Mouse (Mus musculus): ENCODE data around the gene Tstd1. TPM values are rescaled to one million over a fixed set of nuclear protein-coding genes. Genes with fewer than 3 reads are reported as not detected.

The Tstd1 gene
- polyA plus RNA-seq, 1 experiment from 2014 or later: 5.7 TPM

- under 1% methylated on average over 36 of the region's 36 CpGs for WGBS
- no peaks in the 10 kb centered on the region for H3K27me3 ChIP-seq (ENCODE audit: control insufficient read depth, insufficient read depth, low read length)
- no peaks in the 10 kb centered on the region for H3K9me3 ChIP-seq (ENCODE audit: control insufficient read depth, low read length)
- ATAC-seq (ENCODE audit: low FRiP score, low TSS enrichment): peak; percentile 97
- H3K4me2 ChIP-seq (ENCODE audit: low read length): peak within 1 kb of the TSS; percentile 52
- H3K36me3 ChIP-seq (ENCODE audit: control insufficient read depth, insufficient read depth, low read length): peaks cover 15% of the 10 kb centered on the region
- H3K9ac ChIP-seq (replicated peaks; ENCODE audit: low read length): peak within 1 kb of the TSS; percentile 98
- H3K27ac ChIP-seq (replicated peaks; ENCODE audit: low read depth, low read length): peak within 1 kb of the TSS; percentile 95
- peaks cover 16% of the 10 kb centered on the region for H3K4me1 ChIP-seq (ENCODE audit: control insufficient read depth, insufficient read depth, low read length)
- H3K4me3 ChIP-seq (replicated peaks; ENCODE audit: low read depth, low read length): peak within 1 kb of the TSS; percentile 99
- DNase-seq: peak; percentile 98
Measured at GRCm38 (mm10) chr1:171410947-171411484, 7.7 kb upstream of the Tstd1 start, which contains the start of gene Usf1. Gene Usf1 (plus strand): TSS chr1:171411313.

- Histone ChIP-seq H3K9ac (replicated peaks; ENCODE audit: low read length) (peak overlapping the region; percentile 98), H3K27ac (replicated peaks; ENCODE audit: low read depth, low read length) (peak overlapping the region; percentile 95), H3K4me1 (ENCODE audit: control insufficient read depth, insufficient read depth, low read length) (peaks cover 16% of the 10 kb centered on the region), H3K36me3 (ENCODE audit: control insufficient read depth, insufficient read depth, low read length) (peaks cover 20% of the 10 kb centered on the region), H3K4me2 (ENCODE audit: low read length) (peak overlapping the region; percentile 52), H3K27me3 (ENCODE audit: control insufficient read depth, insufficient read depth, low read length) (no peaks in the 10 kb centered on the region), H3K4me3 (replicated peaks; ENCODE audit: low read depth, low read length) (peak overlapping the region; percentile 99), H3K9me3 (ENCODE audit: control insufficient read depth, low read length) (no peaks in the 10 kb centered on the region)
- under 1% methylated on average over 38 of the region's 39 CpGs for WGBS
- ATAC-seq (ENCODE audit: low FRiP score, low TSS enrichment): peak; percentile 78
- DNase-seq: no peak
Measured at GRCm38 (mm10) chr1:171411492-171411941, 7.2 kb upstream of the Tstd1 start.

- Histone ChIP-seq H3K4me3 (replicated peaks; ENCODE audit: low read depth, low read length) (peak overlapping the region; percentile 99), H3K9me3 (ENCODE audit: control insufficient read depth, low read length) (no peaks in the 10 kb centered on the region), H3K27me3 (ENCODE audit: control insufficient read depth, insufficient read depth, low read length) (no peaks in the 10 kb centered on the region), H3K4me1 (ENCODE audit: control insufficient read depth, insufficient read depth, low read length) (peaks cover 16% of the 10 kb centered on the region), H3K9ac (replicated peaks; ENCODE audit: low read length) (peak overlapping the region; percentile 98), H3K27ac (replicated peaks; ENCODE audit: low read depth, low read length) (peak overlapping the region; percentile 95), H3K36me3 (ENCODE audit: control insufficient read depth, insufficient read depth, low read length) (peaks cover 25% of the 10 kb centered on the region), H3K4me2 (ENCODE audit: low read length) (peak overlapping the region; percentile 52)
- ATAC-seq (ENCODE audit: low FRiP score, low TSS enrichment): peak; percentile 51; the same call in 1 of the 2 replicates
- under 1% methylated on average over 20 of the region's 20 CpGs for WGBS
- DNase-seq: peak; percentile 81
Measured at GRCm38 (mm10) chr1:171412001-171412441, 6.7 kb upstream of the Tstd1 start.

- H3K27ac ChIP-seq (replicated peaks; ENCODE audit: low read depth, low read length): peak overlapping the region; percentile 95
- 27% methylated on average over 3 of the region's 3 CpGs for WGBS
- H3K27me3 ChIP-seq (ENCODE audit: control insufficient read depth, insufficient read depth, low read length): no peaks in the 10 kb centered on the region
- peak overlapping the region; percentile 98 for H3K9ac ChIP-seq (replicated peaks; ENCODE audit: low read length)
- H3K4me1 ChIP-seq (ENCODE audit: control insufficient read depth, insufficient read depth, low read length): peaks cover 16% of the 10 kb centered on the region
- H3K36me3 ChIP-seq (ENCODE audit: control insufficient read depth, insufficient read depth, low read length): peaks cover 30% of the 10 kb centered on the region
- ATAC-seq (ENCODE audit: low FRiP score, low TSS enrichment) (no peak), DNase-seq (peak; percentile 82)
- peak overlapping the region; percentile 52 for H3K4me2 ChIP-seq (ENCODE audit: low read length)
- peak overlapping the region; percentile 99 for H3K4me3 ChIP-seq (replicated peaks; ENCODE audit: low read depth, low read length)
- H3K9me3 ChIP-seq (ENCODE audit: control insufficient read depth, low read length): no peaks in the 10 kb centered on the region
Measured at GRCm38 (mm10) chr1:171412446-171412845, 6.2 kb upstream of the Tstd1 start.

GRCm38 (mm10) chr1:171413608-171414007 is 5.1 kb upstream of the Tstd1 start:
- peak overlapping the region; percentile 52 for H3K4me2 ChIP-seq (ENCODE audit: low read length)
- DNase-seq (no peak), ATAC-seq (ENCODE audit: low FRiP score, low TSS enrichment) (no peak)
- H3K27ac ChIP-seq (replicated peaks; ENCODE audit: low read depth, low read length): no peak overlapping the region
- H3K9ac ChIP-seq (replicated peaks; ENCODE audit: low read length): no peak overlapping the region
- no peaks in the 10 kb centered on the region for H3K9me3 ChIP-seq (ENCODE audit: control insufficient read depth, low read length)
- no peaks in the 10 kb centered on the region for H3K27me3 ChIP-seq (ENCODE audit: control insufficient read depth, insufficient read depth, low read length)
- peaks cover 16% of the 10 kb centered on the region for H3K4me1 ChIP-seq (ENCODE audit: control insufficient read depth, insufficient read depth, low read length)
- 71% methylated on average over 8 of the region's 8 CpGs for WGBS
- H3K4me3 ChIP-seq (replicated peaks; ENCODE audit: low read depth, low read length): no peak overlapping the region
- H3K36me3 ChIP-seq (ENCODE audit: control insufficient read depth, insufficient read depth, low read length): peaks cover 41% of the 10 kb centered on the region

GRCm38 (mm10) chr1:171419291-171419882 is 715 bp downstream of the Tstd1 start:
- no peak overlapping the region for H3K4me2 ChIP-seq (ENCODE audit: low read length)
- no peaks in the 10 kb centered on the region for H3K27me3 ChIP-seq (ENCODE audit: control insufficient read depth, insufficient read depth, low read length)
- peak overlapping the region; percentile 42; the same call in 1 of the 2 replicates for H3K27ac ChIP-seq (replicated peaks; ENCODE audit: low read depth, low read length)
- peak; percentile 65; the same call in 1 of the 2 replicates for ATAC-seq (ENCODE audit: low FRiP score, low TSS enrichment)
- peaks cover 67% of the 10 kb centered on the region for H3K36me3 ChIP-seq (ENCODE audit: control insufficient read depth, insufficient read depth, low read length)
- 31% methylated on average over 12 of the region's 12 CpGs for WGBS
- peak; percentile 61 for DNase-seq
- no peak overlapping the region for H3K9ac ChIP-seq (replicated peaks; ENCODE audit: low read length)
- H3K9me3 ChIP-seq (ENCODE audit: control insufficient read depth, low read length): no peaks in the 10 kb centered on the region
- no peak overlapping the region for H3K4me3 ChIP-seq (replicated peaks; ENCODE audit: low read depth, low read length)
- H3K4me1 ChIP-seq (ENCODE audit: control insufficient read depth, insufficient read depth, low read length): no peaks in the 10 kb centered on the region

- Histone ChIP-seq H3K36me3 (ENCODE audit: control insufficient read depth, insufficient read depth, low read length) (peaks cover 65% of the 10 kb centered on the region), H3K9ac (replicated peaks; ENCODE audit: low read length) (no peak overlapping the region), H3K9me3 (ENCODE audit: control insufficient read depth, low read length) (no peaks in the 10 kb centered on the region), H3K27ac (replicated peaks; ENCODE audit: low read depth, low read length) (peak overlapping the region; percentile 42; the same call in 1 of the 2 replicates), H3K4me3 (replicated peaks; ENCODE audit: low read depth, low read length) (no peak overlapping the region), H3K4me2 (ENCODE audit: low read length) (no peak overlapping the region), H3K4me1 (ENCODE audit: control insufficient read depth, insufficient read depth, low read length) (no peaks in the 10 kb centered on the region), H3K27me3 (ENCODE audit: control insufficient read depth, insufficient read depth, low read length) (no peaks in the 10 kb centered on the region)
- DNase-seq (no peak), ATAC-seq (ENCODE audit: low FRiP score, low TSS enrichment) (peak; percentile 38)
- WGBS: 58% methylated on average over 5 of the region's 5 CpGs
Measured at GRCm38 (mm10) chr1:171419905-171420304, 1.2 kb downstream of the Tstd1 start.

GRCm38 (mm10) chr1:171422504-171423095 is 3.9 kb downstream of the Tstd1 start:
- no peaks in the 10 kb centered on the region for H3K4me1 ChIP-seq (ENCODE audit: control insufficient read depth, insufficient read depth, low read length)
- no peak overlapping the region for H3K4me3 ChIP-seq (replicated peaks; ENCODE audit: low read depth, low read length)
- no peak for ATAC-seq (ENCODE audit: low FRiP score, low TSS enrichment)
- no peak overlapping the region for H3K9ac ChIP-seq (replicated peaks; ENCODE audit: low read length)
- H3K27ac ChIP-seq (replicated peaks; ENCODE audit: low read depth, low read length): no peak overlapping the region
- no peak for DNase-seq
- H3K4me2 ChIP-seq (ENCODE audit: low read length): no peak overlapping the region
- H3K36me3 ChIP-seq (ENCODE audit: control insufficient read depth, insufficient read depth, low read length): peaks cover 39% of the 10 kb centered on the region
- no peaks in the 10 kb centered on the region for H3K9me3 ChIP-seq (ENCODE audit: control insufficient read depth, low read length)
- 88% methylated on average over 8 of the region's 8 CpGs for WGBS
- no peaks in the 10 kb centered on the region for H3K27me3 ChIP-seq (ENCODE audit: control insufficient read depth, insufficient read depth, low read length)

Measured in midbrain, embryonic 14.5 days (tissue).